ENCODE assay signal across 8 mouse cellular contexts in the genomic region with DNA sequence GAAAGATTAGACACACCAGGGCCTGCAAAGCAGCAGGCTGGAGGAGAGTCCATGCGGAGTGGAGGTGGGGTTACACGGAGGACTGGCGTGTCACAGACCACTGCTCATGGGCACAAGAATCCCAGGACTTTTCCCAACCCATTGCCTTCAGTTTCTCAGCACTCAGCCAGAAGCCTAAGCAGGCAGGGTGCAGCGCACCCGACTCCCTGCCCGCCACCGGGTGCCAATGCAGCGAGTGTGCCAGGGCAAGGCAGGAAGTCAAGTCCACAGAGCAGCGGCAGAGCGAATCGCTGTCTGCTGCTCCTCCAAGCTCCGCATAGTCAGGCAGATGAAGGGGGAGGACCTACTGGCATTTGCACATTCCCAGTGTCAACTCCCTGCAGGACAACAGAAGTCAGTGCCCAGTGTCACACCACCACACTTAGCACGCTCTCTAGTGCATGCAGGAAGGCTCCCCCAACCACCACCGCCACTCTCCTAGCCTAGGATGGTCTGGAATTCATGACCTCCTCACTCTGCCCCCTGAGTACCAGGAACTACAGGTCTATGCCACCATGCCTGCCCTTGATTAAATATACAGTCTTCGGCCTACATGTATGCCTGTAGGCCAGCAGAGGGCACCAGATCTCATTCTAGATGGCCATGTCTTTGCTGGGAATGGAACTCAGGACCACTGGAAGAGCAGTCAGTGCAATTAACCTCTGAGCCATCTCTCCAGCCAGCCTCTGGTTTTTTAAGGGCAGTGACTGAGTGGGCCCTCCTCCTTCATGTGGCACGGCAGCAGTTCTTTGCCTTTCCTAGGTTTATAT. TPM values are rescaled to one million over a fixed set of nuclear protein-coding genes. Genes with fewer than 3 reads are reported as not detected.
DNase-seq lines count a peak whose midpoint lies in the region; ATAC-seq and TF ChIP-seq lines count a peak whose summit lies in the region.

No protein-coding gene starts in this region.

- no peak overlapping the region for H3K27ac ChIP-seq in cerebellum, adult 2 months (ENCODE audit: insufficient read depth, low read length)
- no peak overlapping the region for H3K27ac ChIP-seq in spleen, adult 2 months (ENCODE audit: insufficient read depth, low read length)
- H3K27ac ChIP-seq in hindbrain, embryonic 16.5 days (ENCODE audit: low read depth, low read length), result no peak overlapping the region

- no peaks in the 10 kb centered on the region for H3K27me3 ChIP-seq in cerebellum, adult 2 months (ENCODE audit: control insufficient read depth, insufficient read depth, low read length)
- H3K27me3 ChIP-seq in spleen, adult 2 months (ENCODE audit: control insufficient read depth, insufficient read depth, low read length), result no peaks in the 10 kb centered on the region
- H3K27me3 ChIP-seq in hindbrain, embryonic 16.5 days (replicated peaks; ENCODE audit: control insufficient read depth, insufficient read depth, low read length), result no peaks in the 10 kb centered on the region
- H3K27me3 ChIP-seq in splenic B cell, adult 2 months (ENCODE audit: control insufficient read depth, insufficient read depth, low read length, poor library complexity, severe bottlenecking), result no peaks in the 10 kb centered on the region

- H3K9ac ChIP-seq in hindbrain, embryonic 16.5 days (ENCODE audit: low read depth, low read length), result no peak overlapping the region; the same call in 1 of the 2 replicates

- no peak overlapping the region for H3K4me3 ChIP-seq in cerebellum, adult 2 months (replicated peaks; ENCODE audit: insufficient read depth, low read depth, low read length)
- no peak overlapping the region for H3K4me3 ChIP-seq in spleen, adult 2 months (ENCODE audit: extremely low read depth, insufficient read depth, insufficient read length)
- H3K4me3 ChIP-seq in hindbrain, embryonic 16.5 days (ENCODE audit: low read length), result no peak overlapping the region

- no peaks in the 10 kb centered on the region for H3K36me3 ChIP-seq in spleen, adult 2 months (ENCODE audit: control insufficient read depth, insufficient read depth, low read length)
- H3K36me3 ChIP-seq in hindbrain, embryonic 16.5 days (ENCODE audit: control insufficient read depth, insufficient read depth, low read length), result no peaks in the 10 kb centered on the region
- no peaks in the 10 kb centered on the region for H3K36me3 ChIP-seq in splenic B cell, adult 2 months (ENCODE audit: control insufficient read depth, insufficient read depth, low read length, poor library complexity, severe bottlenecking)

- H3K9me3 ChIP-seq in hindbrain, embryonic 16.5 days (ENCODE audit: control insufficient read depth, low read length), result no peaks in the 10 kb centered on the region

- ATAC-seq in hindbrain, embryonic 16.5 days, result peak; percentile 37; the same call in 1 of the 2 replicates

- DNase-seq in cerebellum, adult 2 months, result peak; percentile 53 to 56
- DNase-seq in cerebellum, adult 11-12 months, result no peak
- DNase-seq in spleen, adult 2 months (ENCODE audit: low read depth in 1 of 2, low spot score in 2 of 2), result peak; percentile 37 to 41
- DNase-seq in spleen, adult 12 weeks (ENCODE audit: low spot score), result no peak
- DNase-seq in embryo, embryonic 10.5 days (ENCODE audit: low spot score), result peak; percentile 82
- DNase-seq in lung, postnatal 10 days, result peak; percentile 60
- DNase-seq in splenic B cell, adult 2 months (ENCODE audit: low read depth, low spot score), result peak; percentile 79

- no peak overlapping the region for H3K4me2 ChIP-seq in hindbrain, embryonic 16.5 days (ENCODE audit: low read length)

- no peaks in the 10 kb centered on the region for H3K4me1 ChIP-seq in cerebellum, adult 2 months (ENCODE audit: control insufficient read depth, insufficient read depth, low read length)
- H3K4me1 ChIP-seq in spleen, adult 2 months (ENCODE audit: control insufficient read depth, insufficient read depth, insufficient read length), result no peaks in the 10 kb centered on the region; the same call in 1 of the 2 replicates
- peaks cover 6% of the 10 kb centered on the region for H3K4me1 ChIP-seq in hindbrain, embryonic 16.5 days (ENCODE audit: control insufficient read depth, insufficient read depth, low read depth, low read length)

- TF ChIP-seq CTCF in cerebellum, adult 2 months (IDR thresholded peaks at IDR 0.05; ENCODE audit: borderline replicate concordance, insufficient read depth, low read depth, low read length), result peak; percentile 70
- TF ChIP-seq CTCF in spleen, adult 2 months (IDR thresholded peaks at IDR 0.05; ENCODE audit: extremely low read depth, insufficient read depth, insufficient read length, insufficient replicate concordance), result peak; percentile 48; the same call in 1 of the 2 replicates

- no peak for TF ChIP-seq POLR2A in cerebellum, adult 2 months (IDR thresholded peaks at IDR 0.05; ENCODE audit: borderline replicate concordance, insufficient read depth, low read length)
- no peak for TF ChIP-seq POLR2A in spleen, adult 2 months (IDR thresholded peaks at IDR 0.05; ENCODE audit: low read depth, low read length)

- WGBS in cerebellum, adult 2 months, result 32% methylated on average over 16 of the region's 16 CpGs
- WGBS in spleen, adult 2 months, result 54% methylated on average over 16 of the region's 16 CpGs
- 37% methylated on average over 16 of the region's 16 CpGs for WGBS in hindbrain, embryonic 16.5 days

RNA-seq across cellular contexts. Expression of a gene that starts 2.5 kb away (rescaled TPM):
- polyA plus RNA-seq in cerebellum, adult 2 months (2012; rRNA removed), result 0.18 and 0.43 TPM in 2 replicates
- 0.02 and 0.05 TPM in 2 replicates for polyA plus RNA-seq in spleen, adult 2 months (2012; rRNA removed)
- polyA plus RNA-seq in hindbrain, embryonic 16.5 days (2015; fragmentation: Nextera tagmentation; extraction: Ambion mirVana), result 0.50 and 0.55 TPM in 2 replicates

RNA-seq across cellular contexts. Expression of a gene that starts 5.2 kb away (rescaled TPM):
- 120 and 133 TPM in 2 replicates for polyA plus RNA-seq in cerebellum, adult 2 months (2012; rRNA removed)
- polyA plus RNA-seq in spleen, adult 2 months (2012; rRNA removed), result 73.4 and 97.6 TPM in 2 replicates
- polyA plus RNA-seq in hindbrain, embryonic 16.5 days (2015; fragmentation: Nextera tagmentation; extraction: Ambion mirVana), result 241 and 243 TPM in 2 replicates

RNA-seq across cellular contexts. Expression of a gene that starts 37.4 kb away (rescaled TPM):
- 233 and 246 TPM in 2 replicates for polyA plus RNA-seq in cerebellum, adult 2 months (2012; rRNA removed)
- polyA plus RNA-seq in spleen, adult 2 months (2012; rRNA removed), result 68.2 and 81.1 TPM in 2 replicates
- 121 and 131 TPM in 2 replicates for polyA plus RNA-seq in hindbrain, embryonic 16.5 days (2015; fragmentation: Nextera tagmentation; extraction: Ambion mirVana)

RNA-seq across cellular contexts. Expression of a gene that starts 50.2 kb away (rescaled TPM):
- 8.8 and 9.4 TPM in 2 replicates for polyA plus RNA-seq in cerebellum, adult 2 months (2012; rRNA removed)
- 43.1 and 61.5 TPM in 2 replicates for polyA plus RNA-seq in spleen, adult 2 months (2012; rRNA removed)
- 3.6 and 5.2 TPM in 2 replicates for polyA plus RNA-seq in hindbrain, embryonic 16.5 days (2015; fragmentation: Nextera tagmentation; extraction: Ambion mirVana)

RNA-seq across cellular contexts. Expression of a gene that starts 50.2 kb away (rescaled TPM):
- polyA plus RNA-seq in cerebellum, adult 2 months (2012; rRNA removed), result 12.9 and 15.6 TPM in 2 replicates
- 28.3 and 35.8 TPM in 2 replicates for polyA plus RNA-seq in spleen, adult 2 months (2012; rRNA removed)
- polyA plus RNA-seq in hindbrain, embryonic 16.5 days (2015; fragmentation: Nextera tagmentation; extraction: Ambion mirVana), result 7.5 and 8.0 TPM in 2 replicates

Comparison
In these comparisons a context has a peak if more than half of its experiments do, and no peak if none do; other contexts are left out.
1. DNase-seq: peak in cerebellum, adult 2 months (2 of 2), spleen, adult 2 months (2 of 2), embryo, embryonic 10.5 days (single experiment), lung, postnatal 10 days (single experiment) and splenic B cell, adult 2 months (single experiment); none in cerebellum, adult 11-12 months (single experiment) and spleen, adult 12 weeks (single experiment).